Mouse (Mus musculus): ENCODE results near the gene 1700109H08Rik. TPM values are rescaled to one million over a fixed set of nuclear protein-coding genes. Genes with fewer than 3 reads are reported as not detected.
A peak's percentile ranks its signal among the peaks of the same experiment; 100 is the strongest.
"Not testable (repeated sequence)": the region's sequence is repeated elsewhere in the genome, so short reads cannot be mapped to it uniquely, and the experiment has no call there.

Gene 1700109H08Rik
- polyA plus RNA-seq, 1 experiment: 51.6 TPM

DNA sequence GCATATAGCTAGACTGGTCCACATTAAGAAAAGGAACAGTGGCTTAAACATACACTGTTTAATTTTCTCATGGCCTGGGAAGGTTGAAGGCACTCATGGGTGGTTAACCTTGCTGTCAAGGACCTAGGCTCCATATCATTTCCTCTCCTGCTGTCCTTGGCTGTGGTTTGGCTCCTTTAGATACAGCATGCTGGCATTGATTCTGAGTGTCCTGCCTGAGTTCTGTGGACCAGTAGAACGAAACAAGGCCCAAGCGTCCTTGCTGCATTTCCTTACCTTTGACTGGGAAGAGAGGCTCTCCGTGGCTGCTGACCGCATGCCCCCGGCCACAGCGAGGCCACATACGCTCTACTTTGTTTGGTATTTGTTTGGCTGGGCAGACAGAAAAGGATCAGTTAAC is 37.9 kb downstream of the 1700109H08Rik start:
- 93% methylated on average over 7 of the region's 7 CpGs for WGBS
- TF ChIP-seq CTCF (IDR thresholded peaks at IDR 0.05; ENCODE audit: control insufficient read depth, insufficient read depth, low read length) (no peak), POLR2A (IDR thresholded peaks at IDR 0.05; ENCODE audit: borderline replicate concordance, control insufficient read depth, low read depth, low read length) (no peak)

GRCm38 (mm10) chr5:3611835-3612234 is 40.5 kb downstream of the 1700109H08Rik start:
- WGBS: 86% methylated on average over 2 of the region's 2 CpGs
- not testable (repeated sequence) for H3K4me1 ChIP-seq (ENCODE audit: control insufficient read depth, insufficient read depth, low read length); H3K27ac ChIP-seq (ENCODE audit: control insufficient read depth, insufficient read depth, low read depth, low read length, poor library complexity); H3K4me3 ChIP-seq (replicated peaks; ENCODE audit: control insufficient read depth, low read depth, low read length)

More for the DNA sequence above, 37.9 kb downstream of the 1700109H08Rik start:
- H3K4me3 ChIP-seq (replicated peaks; ENCODE audit: control insufficient read depth, low read depth, low read length): no peak overlapping the region
- H3K4me1 ChIP-seq (ENCODE audit: control insufficient read depth, insufficient read depth, low read length): no peaks in the 10 kb centered on the region
- no peak overlapping the region for H3K27ac ChIP-seq (ENCODE audit: control insufficient read depth, insufficient read depth, low read depth, low read length, poor library complexity)

GRCm38 (mm10) chr5:3620486-3620885 is 49.1 kb downstream of the 1700109H08Rik start:
- TF ChIP-seq CTCF (IDR thresholded peaks at IDR 0.05; ENCODE audit: control insufficient read depth, insufficient read depth, low read length) (no peak), POLR2A (IDR thresholded peaks at IDR 0.05; ENCODE audit: borderline replicate concordance, control insufficient read depth, low read depth, low read length) (no peak)
- Histone ChIP-seq H3K4me1 (ENCODE audit: control insufficient read depth, insufficient read depth, low read length) (no peaks in the 10 kb centered on the region), H3K27ac (ENCODE audit: control insufficient read depth, insufficient read depth, low read depth, low read length, poor library complexity) (no peak overlapping the region), H3K4me3 (replicated peaks; ENCODE audit: control insufficient read depth, low read depth, low read length) (no peak overlapping the region)
- 92% methylated on average over 7 of the region's 7 CpGs for WGBS

GRCm38 (mm10) chr5:3630055-3630454 is 58.7 kb downstream of the 1700109H08Rik start:
- H3K4me3 ChIP-seq (replicated peaks; ENCODE audit: control insufficient read depth, low read depth, low read length): no peak overlapping the region
- TF ChIP-seq CTCF (IDR thresholded peaks at IDR 0.05; ENCODE audit: control insufficient read depth, insufficient read depth, low read length) (no peak), POLR2A (IDR thresholded peaks at IDR 0.05; ENCODE audit: borderline replicate concordance, control insufficient read depth, low read depth, low read length) (no peak)
- 87% methylated on average over 5 of the region's 5 CpGs for WGBS
- no peaks in the 10 kb centered on the region for H3K4me1 ChIP-seq (ENCODE audit: control insufficient read depth, insufficient read depth, low read length)
- H3K27ac ChIP-seq (ENCODE audit: control insufficient read depth, insufficient read depth, low read depth, low read length, poor library complexity): no peak overlapping the region

DNA sequence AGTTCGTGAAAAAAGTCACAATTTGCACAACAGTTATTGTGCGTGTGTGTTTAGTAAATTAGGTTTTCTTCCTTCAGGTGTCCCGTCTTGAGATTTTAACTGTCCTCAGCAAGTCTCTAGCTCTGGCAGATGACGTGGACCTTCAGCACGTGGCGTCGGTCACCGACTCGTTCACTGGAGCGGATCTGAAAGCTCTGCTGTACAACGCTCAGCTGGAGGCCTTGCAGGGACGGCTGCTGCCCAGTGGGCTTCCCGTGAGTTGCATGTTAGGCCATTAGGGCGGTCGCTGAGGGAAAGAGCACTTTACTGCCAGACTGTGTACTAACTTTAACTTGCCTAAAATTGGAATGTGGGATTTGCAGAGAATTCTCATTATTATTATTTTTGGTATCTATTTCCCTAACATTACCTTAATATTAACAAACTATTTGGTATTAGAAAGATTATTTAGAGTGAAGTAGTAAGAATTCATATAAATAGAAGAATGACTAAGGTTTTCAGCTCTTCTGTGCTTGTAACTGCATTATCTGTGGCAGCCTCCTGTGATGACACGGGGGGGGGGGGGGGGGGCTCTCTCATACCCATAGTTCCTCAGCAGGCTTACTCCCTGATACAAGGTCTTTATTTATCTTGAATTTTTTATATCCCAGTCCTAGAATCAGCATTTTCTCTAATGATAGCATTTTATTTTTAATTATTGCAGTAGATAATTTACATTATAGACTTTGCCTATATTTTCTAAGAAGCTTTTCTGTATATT is 60.3 kb downstream of the 1700109H08Rik start:
- TF ChIP-seq POLR2A (IDR thresholded peaks at IDR 0.05; ENCODE audit: borderline replicate concordance, control insufficient read depth, low read depth, low read length) (no peak), CTCF (IDR thresholded peaks at IDR 0.05; ENCODE audit: control insufficient read depth, insufficient read depth, low read length) (no peak)
- Histone ChIP-seq H3K27ac (ENCODE audit: control insufficient read depth, insufficient read depth, low read depth, low read length, poor library complexity) (no peak overlapping the region), H3K4me3 (replicated peaks; ENCODE audit: control insufficient read depth, low read depth, low read length) (no peak overlapping the region), H3K4me1 (ENCODE audit: control insufficient read depth, insufficient read depth, low read length) (no peaks in the 10 kb centered on the region)
- 80% methylated on average over 16 of the region's 16 CpGs for WGBS

GRCm38 (mm10) chr5:3632285-3632684 is 60.9 kb downstream of the 1700109H08Rik start:
- WGBS: 83% methylated on average over 5 of the region's 5 CpGs
- H3K4me1 ChIP-seq (ENCODE audit: control insufficient read depth, insufficient read depth, low read length): no peaks in the 10 kb centered on the region
- H3K27ac ChIP-seq (ENCODE audit: control insufficient read depth, insufficient read depth, low read depth, low read length, poor library complexity): no peak overlapping the region
- H3K4me3 ChIP-seq (replicated peaks; ENCODE audit: control insufficient read depth, low read depth, low read length): no peak overlapping the region
- TF ChIP-seq POLR2A (IDR thresholded peaks at IDR 0.05; ENCODE audit: borderline replicate concordance, control insufficient read depth, low read depth, low read length) (no peak), CTCF (IDR thresholded peaks at IDR 0.05; ENCODE audit: control insufficient read depth, insufficient read depth, low read length) (no peak)

DNA sequence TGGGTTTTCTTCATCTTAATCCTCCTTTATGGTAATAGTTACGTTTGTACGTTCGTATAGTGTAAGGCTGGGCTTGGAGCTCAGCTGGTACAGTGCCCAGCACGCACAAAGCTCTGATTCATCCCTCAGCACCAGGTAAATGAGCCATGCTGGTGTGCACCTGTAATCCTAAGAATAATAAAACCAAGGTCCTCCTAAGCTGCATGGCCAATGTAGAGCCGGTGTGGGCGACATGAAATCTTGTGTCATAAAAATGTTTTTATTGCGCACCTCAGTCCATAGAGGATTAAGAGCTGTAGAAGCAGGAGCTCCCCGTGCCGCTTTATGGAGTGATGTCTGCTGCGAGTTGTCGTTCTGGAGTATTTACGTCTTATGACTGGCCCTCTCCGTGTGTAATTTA is 61.9 kb downstream of the 1700109H08Rik start:
- WGBS: 90% methylated on average over 13 of the region's 13 CpGs
- Histone ChIP-seq H3K4me1 (ENCODE audit: control insufficient read depth, insufficient read depth, low read length) (no peaks in the 10 kb centered on the region), H3K4me3 (replicated peaks; ENCODE audit: control insufficient read depth, low read depth, low read length) (no peak overlapping the region), H3K27ac (ENCODE audit: control insufficient read depth, insufficient read depth, low read depth, low read length, poor library complexity) (no peak overlapping the region)
- no peak for TF ChIP-seq CTCF (IDR thresholded peaks at IDR 0.05; ENCODE audit: control insufficient read depth, insufficient read depth, low read length)
- TF ChIP-seq POLR2A (IDR thresholded peaks at IDR 0.05; ENCODE audit: borderline replicate concordance, control insufficient read depth, low read depth, low read length): no peak

- 76% methylated on average over 4 of the region's 4 CpGs for WGBS
- H3K27ac ChIP-seq (ENCODE audit: control insufficient read depth, insufficient read depth, low read depth, low read length, poor library complexity): no peak overlapping the region
- TF ChIP-seq POLR2A (IDR thresholded peaks at IDR 0.05; ENCODE audit: borderline replicate concordance, control insufficient read depth, low read depth, low read length) (no peak), CTCF (IDR thresholded peaks at IDR 0.05; ENCODE audit: control insufficient read depth, insufficient read depth, low read length) (peak; percentile 50; the same call in 1 of the 2 replicates)
- no peaks in the 10 kb centered on the region for H3K4me1 ChIP-seq (ENCODE audit: control insufficient read depth, insufficient read depth, low read length)
- H3K4me3 ChIP-seq (replicated peaks; ENCODE audit: control insufficient read depth, low read depth, low read length): no peak overlapping the region
Observed at GRCm38 (mm10) chr5:3633951-3634350, 62.6 kb downstream of the 1700109H08Rik start.

Other genes starting within 250 kb of the 1700109H08Rik start
- 10.8 and 31.0 TPM in 2 replicates for gene Cdk6, start 230.1 kb upstream of the 1700109H08Rik start, polyA plus RNA-seq (2011; ENCODE audit: insufficient read depth, insufficient read length, low replicate concordance, missing spikeins)
- 34.4 and 35.2 TPM in 2 replicates for gene Fam133b, start 27.7 kb upstream of the 1700109H08Rik start, polyA plus RNA-seq (2011; ENCODE audit: insufficient read depth, insufficient read length, low replicate concordance, missing spikeins)
- gene Pex1, start 24.5 kb downstream of the 1700109H08Rik start, polyA plus RNA-seq (2011; ENCODE audit: insufficient read depth, insufficient read length, low replicate concordance, missing spikeins): 7.5 and 17.4 TPM in 2 replicates
- 3.4 and 4.8 TPM in 2 replicates for gene Rbm48, start 25.0 kb downstream of the 1700109H08Rik start, polyA plus RNA-seq (2011; ENCODE audit: insufficient read depth, insufficient read length, low replicate concordance, missing spikeins)
- not detected in 2 replicates for gene Tmbim7, start 79.6 kb downstream of the 1700109H08Rik start, polyA plus RNA-seq (2011; ENCODE audit: insufficient read depth, insufficient read length, low replicate concordance, missing spikeins)
- 46.5 and 62.7 TPM in 2 replicates for gene Gatad1, start 85.6 kb downstream of the 1700109H08Rik start, polyA plus RNA-seq (2011; ENCODE audit: insufficient read depth, insufficient read length, low replicate concordance, missing spikeins)
- 9.6 and 10.1 TPM in 2 replicates for gene Ankib1, start 231.4 kb downstream of the 1700109H08Rik start, polyA plus RNA-seq (2011; ENCODE audit: insufficient read depth, insufficient read length, low replicate concordance, missing spikeins)
- gene Krit1, start 231.6 kb downstream of the 1700109H08Rik start, polyA plus RNA-seq (2011; ENCODE audit: insufficient read depth, insufficient read length, low replicate concordance, missing spikeins): 21.5 and 32.2 TPM in 2 replicates

Data from bone marrow, adult 2 months (tissue).